Mouse (Mus musculus): ENCODE measurements around the gene Spata17. TPM values are rescaled to one million over a fixed set of nuclear protein-coding genes. Genes with fewer than 3 reads are reported as not detected.

The Spata17 gene
- polyA plus RNA-seq, 1 experiment from 2014 or later = 0.92 TPM

- Histone ChIP-seq H3K4me2 (no peak overlapping the region), H3K36me3 (ENCODE audit: control insufficient read depth, insufficient read depth, low read length) (no peaks in the 10 kb centered on the region; the same call in 1 of the 2 replicates)
These were observed 17.8 kb upstream of the Spata17 start for GRCm38 (mm10) chr1:187232996-187233615.

GRCm38 (mm10) chr1:187232196-187232955 is 17.1 kb upstream of the Spata17 start:
- no peak for DNase-seq (ENCODE audit: low spot score, missing footprints)
- Histone ChIP-seq H3K36me3 (ENCODE audit: control insufficient read depth, insufficient read depth, low read length) (no peaks in the 10 kb centered on the region; the same call in 1 of the 2 replicates), H3K4me2 (no peak overlapping the region), H3K9ac (ENCODE audit: low read length) (no peak overlapping the region), H3K4me3 (ENCODE audit: low read depth, low read length) (no peak overlapping the region), H3K27me3 (ENCODE audit: control insufficient read depth, insufficient read depth, low read length) (no peaks in the 10 kb centered on the region), H3K27ac (ENCODE audit: low read depth, low read length) (no peak overlapping the region), H3K9me3 (ENCODE audit: control insufficient read depth, low read length) (no peaks in the 10 kb centered on the region), H3K4me1 (ENCODE audit: control insufficient read depth, insufficient read depth, low read length) (no peaks in the 10 kb centered on the region)
- WGBS = 88% methylated on average over 14 of the region's 14 CpGs
- no peak for ATAC-seq (ENCODE audit: low FRiP score)

More at GRCm38 (mm10) chr1:187232996-187233615, 17.8 kb upstream of the Spata17 start:
- no peaks in the 10 kb centered on the region for H3K4me1 ChIP-seq (ENCODE audit: control insufficient read depth, insufficient read depth, low read length)
- 66% methylated on average over 7 of the region's 7 CpGs for WGBS
- no peak overlapping the region for H3K9ac ChIP-seq (ENCODE audit: low read length)
- H3K27ac ChIP-seq (ENCODE audit: low read depth, low read length) = no peak overlapping the region
- ATAC-seq (ENCODE audit: low FRiP score) = no peak
- H3K9me3 ChIP-seq (ENCODE audit: control insufficient read depth, low read length) = no peaks in the 10 kb centered on the region
- H3K4me3 ChIP-seq (ENCODE audit: low read depth, low read length) = no peak overlapping the region
- H3K27me3 ChIP-seq (ENCODE audit: control insufficient read depth, insufficient read depth, low read length) = no peaks in the 10 kb centered on the region
- no peak for DNase-seq (ENCODE audit: low spot score, missing footprints)

- Histone ChIP-seq H3K4me2 (no peak overlapping the region), H3K4me1 (ENCODE audit: control insufficient read depth, insufficient read depth, low read length) (no peaks in the 10 kb centered on the region), H3K27me3 (ENCODE audit: control insufficient read depth, insufficient read depth, low read length) (no peaks in the 10 kb centered on the region), H3K36me3 (ENCODE audit: control insufficient read depth, insufficient read depth, low read length) (peaks cover 3% of the 10 kb centered on the region; the same call in 1 of the 2 replicates), H3K27ac (ENCODE audit: low read depth, low read length) (no peak overlapping the region), H3K9ac (ENCODE audit: low read length) (no peak overlapping the region), H3K4me3 (ENCODE audit: low read depth, low read length) (no peak overlapping the region), H3K9me3 (ENCODE audit: control insufficient read depth, low read length) (no peaks in the 10 kb centered on the region)
- ATAC-seq (ENCODE audit: low FRiP score) (no peak), DNase-seq (ENCODE audit: low spot score, missing footprints) (no peak)
- 95% methylated on average over 5 of the region's 5 CpGs for WGBS
These were observed 15.0 kb upstream of the Spata17 start for GRCm38 (mm10) chr1:187230255-187230654.

GRCm38 (mm10) chr1:187228414-187229146 is 13.3 kb upstream of the Spata17 start:
- no peak for DNase-seq (ENCODE audit: low spot score, missing footprints)
- H3K4me3 ChIP-seq (ENCODE audit: low read depth, low read length) = no peak overlapping the region
- H3K36me3 ChIP-seq (ENCODE audit: control insufficient read depth, insufficient read depth, low read length) = peaks cover 3% of the 10 kb centered on the region; the same call in 1 of the 2 replicates
- H3K27me3 ChIP-seq (ENCODE audit: control insufficient read depth, insufficient read depth, low read length) = no peaks in the 10 kb centered on the region
- no peak overlapping the region for H3K27ac ChIP-seq (ENCODE audit: low read depth, low read length)
- no peak for ATAC-seq (ENCODE audit: low FRiP score)
- no peak overlapping the region for H3K4me2 ChIP-seq
- 93% methylated on average over 13 of the region's 13 CpGs for WGBS
- no peaks in the 10 kb centered on the region for H3K9me3 ChIP-seq (ENCODE audit: control insufficient read depth, low read length)
- no peaks in the 10 kb centered on the region for H3K4me1 ChIP-seq (ENCODE audit: control insufficient read depth, insufficient read depth, low read length)
- H3K9ac ChIP-seq (ENCODE audit: low read length) = no peak overlapping the region

- WGBS = 81% methylated on average over 11 of the region's 11 CpGs
- no peak overlapping the region for H3K4me3 ChIP-seq (ENCODE audit: low read depth, low read length)
- peaks cover 3% of the 10 kb centered on the region; the same call in 1 of the 2 replicates for H3K36me3 ChIP-seq (ENCODE audit: control insufficient read depth, insufficient read depth, low read length)
- H3K4me1 ChIP-seq (ENCODE audit: control insufficient read depth, insufficient read depth, low read length) = no peaks in the 10 kb centered on the region
- no peaks in the 10 kb centered on the region for H3K9me3 ChIP-seq (ENCODE audit: control insufficient read depth, low read length)
- H3K27me3 ChIP-seq (ENCODE audit: control insufficient read depth, insufficient read depth, low read length) = no peaks in the 10 kb centered on the region
- no peak overlapping the region for H3K27ac ChIP-seq (ENCODE audit: low read depth, low read length)
- no peak overlapping the region for H3K9ac ChIP-seq (ENCODE audit: low read length)
- no peak overlapping the region for H3K4me2 ChIP-seq
- DNase-seq (ENCODE audit: low spot score, missing footprints) = no peak
- ATAC-seq (ENCODE audit: low FRiP score) = no peak
These were observed 11.2 kb upstream of the Spata17 start for GRCm38 (mm10) chr1:187226328-187227025.

- Histone ChIP-seq H3K4me1 (ENCODE audit: control insufficient read depth, insufficient read depth, low read length) (peaks cover 4% of the 10 kb centered on the region), H3K27ac (ENCODE audit: low read depth, low read length) (no peak overlapping the region), H3K4me2 (no peak overlapping the region), H3K9ac (ENCODE audit: low read length) (no peak overlapping the region), H3K9me3 (ENCODE audit: control insufficient read depth, low read length) (no peaks in the 10 kb centered on the region), H3K4me3 (ENCODE audit: low read depth, low read length) (no peak overlapping the region), H3K36me3 (ENCODE audit: control insufficient read depth, insufficient read depth, low read length) (no peaks in the 10 kb centered on the region), H3K27me3 (ENCODE audit: control insufficient read depth, insufficient read depth, low read length) (no peaks in the 10 kb centered on the region)
- DNase-seq (ENCODE audit: low spot score, missing footprints) (no peak), ATAC-seq (ENCODE audit: low FRiP score) (no peak)
- 84% methylated on average over 6 of the region's 6 CpGs for WGBS
These were observed 5.5 kb upstream of the Spata17 start for GRCm38 (mm10) chr1:187220756-187221155.

- Histone ChIP-seq H3K4me1 (ENCODE audit: control insufficient read depth, insufficient read depth, low read length) (peaks cover 4% of the 10 kb centered on the region), H3K9ac (ENCODE audit: low read length) (no peak overlapping the region), H3K27me3 (ENCODE audit: control insufficient read depth, insufficient read depth, low read length) (no peaks in the 10 kb centered on the region), H3K4me3 (ENCODE audit: low read depth, low read length) (no peak overlapping the region), H3K36me3 (ENCODE audit: control insufficient read depth, insufficient read depth, low read length) (no peaks in the 10 kb centered on the region), H3K9me3 (ENCODE audit: control insufficient read depth, low read length) (no peaks in the 10 kb centered on the region), H3K4me2 (no peak overlapping the region), H3K27ac (ENCODE audit: low read depth, low read length) (no peak overlapping the region)
- 93% methylated on average over 9 of the region's 9 CpGs for WGBS
- ATAC-seq (ENCODE audit: low FRiP score) = no peak
- DNase-seq (ENCODE audit: low spot score, missing footprints) = no peak
These were observed 1.6 kb upstream of the Spata17 start for GRCm38 (mm10) chr1:187216620-187217410.

- Histone ChIP-seq H3K4me2 (no peak overlapping the region), H3K4me3 (ENCODE audit: low read depth, low read length) (no peak overlapping the region), H3K9ac (ENCODE audit: low read length) (no peak overlapping the region), H3K27ac (ENCODE audit: low read depth, low read length) (no peak overlapping the region), H3K9me3 (ENCODE audit: control insufficient read depth, low read length) (no peaks in the 10 kb centered on the region), H3K36me3 (ENCODE audit: control insufficient read depth, insufficient read depth, low read length) (no peaks in the 10 kb centered on the region), H3K27me3 (ENCODE audit: control insufficient read depth, insufficient read depth, low read length) (no peaks in the 10 kb centered on the region), H3K4me1 (ENCODE audit: control insufficient read depth, insufficient read depth, low read length) (no peaks in the 10 kb centered on the region)
- no peak for ATAC-seq (ENCODE audit: low FRiP score)
- 91% methylated on average over 4 of the region's 4 CpGs for WGBS
- DNase-seq (ENCODE audit: low spot score, missing footprints) = no peak
These were observed 4.5 kb downstream of the Spata17 start for GRCm38 (mm10) chr1:187210736-187211135.
